Mouse (Mus musculus) ES-E14 (cell line): ENCODE results near the gene Fer.

Source experiments
- CHD2 ChIP-seq: IDR thresholded peaks from 2 replicates; pipeline ENCODE4 v1.6.1; 2014; ENCODE audit warnings: mild to moderate bottlenecking, low read depth, low read length, inconsistent platforms
- MAFK ChIP-seq: IDR thresholded peaks from 2 replicates; pipeline ENCODE4 v1.6.1; 2014; ENCODE audit warnings: mild to moderate bottlenecking, low read depth, low read length, inconsistent platforms; ENCODE audit not compliant: insufficient read depth
- ZNF384 ChIP-seq: IDR thresholded peaks from 2 replicates; pipeline ENCODE4 v1.6.1; 2012; ENCODE audit warnings: low read depth, low read length, inconsistent platforms

- TF ChIP-seq MAFK (no peak), CHD2 (no peak), ZNF384 (no peak)
Observed at GRCm38 (mm10) chr17:63897050-63897449, 34.2 kb downstream of the Fer start.
